Mouse (Mus musculus): ENCODE measurements at regions not wholly inside any gene's neighbourhood (a gene's known extent, or its start where the extent isn't known, plus 50 kb on each side); places are given as distances from the start of the nearest gene placed in this dataset.
"Not testable (repeated sequence)": the region's sequence is repeated elsewhere in the genome, so short reads cannot be mapped to it uniquely, and the experiment has no call there.

GRCm38 (mm10) chr14:48842861-48843260, 169.2 kb upstream of the Otx2 start:
- DNase-seq: no peak

GRCm38 (mm10) chr14:48841278-48841677, 167.7 kb upstream of the Otx2 start:
- no peak for DNase-seq

- no peak for DNase-seq
These were observed 163.6 kb upstream of the Otx2 start for GRCm38 (mm10) chr14:48837181-48837580.

GRCm38 (mm10) chr14:48836071-48836470, 162.5 kb upstream of the Otx2 start:
- DNase-seq: no peak

GRCm38 (mm10) chr14:48834416-48834815, 160.8 kb upstream of the Otx2 start:
- no peak for DNase-seq

- no peak for DNase-seq
These were observed 152.8 kb upstream of the Otx2 start for GRCm38 (mm10) chr14:48826421-48826820.

GRCm38 (mm10) chr14:48824375-48824774, 150.8 kb upstream of the Otx2 start:
- no peak for DNase-seq

- DNase-seq: no peak
These were observed 142.3 kb upstream of the Otx2 start for GRCm38 (mm10) chr14:48815941-48816340.

GRCm38 (mm10) chr14:48815231-48815728, 141.7 kb upstream of the Otx2 start:
- DNase-seq: no peak

- DNase-seq: no peak
These were observed 139.3 kb upstream of the Otx2 start for GRCm38 (mm10) chr14:48812741-48813495.

- DNase-seq: no peak
These were observed 130.5 kb upstream of the Otx2 start for GRCm38 (mm10) chr14:48804098-48804497.

GRCm38 (mm10) chr14:48801283-48801682, 127.7 kb upstream of the Otx2 start:
- DNase-seq: no peak

GRCm38 (mm10) chr14:48800857-48801256, 127.2 kb upstream of the Otx2 start:
- no peak for DNase-seq

- no peak for DNase-seq
These were observed 126.5 kb upstream of the Otx2 start for GRCm38 (mm10) chr14:48800100-48800449.

- DNase-seq: no peak
These were observed 126.0 kb upstream of the Otx2 start for GRCm38 (mm10) chr14:48799442-48800099.

- DNase-seq: no peak
These were observed 117.9 kb upstream of the Otx2 start for GRCm38 (mm10) chr14:48791507-48791906.

- no peak for DNase-seq
These were observed 105.7 kb upstream of the Otx2 start for GRCm38 (mm10) chr14:48779327-48779726.

GRCm38 (mm10) chr14:48770832-48771231, 97.2 kb upstream of the Otx2 start:
- no peak for DNase-seq

- no peak for DNase-seq
These were observed 89.1 kb upstream of the Otx2 start for GRCm38 (mm10) chr14:48762691-48763090.

GRCm38 (mm10) chr14:48761002-48761648, 87.5 kb upstream of the Otx2 start:
- DNase-seq: no peak

- DNase-seq: not testable (repeated sequence)
These were observed 81.5 kb upstream of the Otx2 start for GRCm38 (mm10) chr14:48755096-48755495.

- DNase-seq: no peak
These were observed 80.6 kb upstream of the Otx2 start for GRCm38 (mm10) chr14:48754080-48754720.

- no peak for DNase-seq
These were observed 80.0 kb upstream of the Otx2 start for GRCm38 (mm10) chr14:48753517-48754079.
